Mouse (Mus musculus): ENCODE results near the gene Dpagt1. TPM values are rescaled to one million over a fixed set of nuclear protein-coding genes. Genes with fewer than 3 reads are reported as not detected.
"Not testable (repeated sequence)": the region's sequence is repeated elsewhere in the genome, so short reads cannot be mapped to it uniquely, and the experiment has no call there.

The Dpagt1 gene
- polyA plus RNA-seq, 1 experiment from 2014 or later = 34.7 TPM

DNA sequence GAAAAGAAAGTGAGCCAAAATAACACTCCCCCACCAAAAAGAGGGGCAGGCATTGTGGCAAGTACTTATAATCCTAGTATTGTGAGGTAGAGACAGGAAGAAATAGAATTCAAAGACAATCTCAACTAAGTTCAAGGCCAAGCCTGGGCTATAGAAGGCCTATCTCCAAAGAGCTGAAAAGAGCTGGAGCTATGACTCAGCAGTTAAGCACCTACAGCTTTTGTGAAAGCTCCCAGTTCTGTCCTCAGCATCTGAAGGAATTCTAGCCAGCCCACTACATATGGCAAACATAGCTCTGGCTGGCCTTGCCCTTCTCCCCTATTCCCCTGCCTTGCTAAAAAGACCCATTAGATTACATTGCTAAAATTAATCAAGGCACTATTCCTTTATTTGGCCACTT, 47.6 kb downstream of the Dpagt1 start:
- ATAC-seq (ENCODE audit: low FRiP score, low read depth) = no peak

DNA sequence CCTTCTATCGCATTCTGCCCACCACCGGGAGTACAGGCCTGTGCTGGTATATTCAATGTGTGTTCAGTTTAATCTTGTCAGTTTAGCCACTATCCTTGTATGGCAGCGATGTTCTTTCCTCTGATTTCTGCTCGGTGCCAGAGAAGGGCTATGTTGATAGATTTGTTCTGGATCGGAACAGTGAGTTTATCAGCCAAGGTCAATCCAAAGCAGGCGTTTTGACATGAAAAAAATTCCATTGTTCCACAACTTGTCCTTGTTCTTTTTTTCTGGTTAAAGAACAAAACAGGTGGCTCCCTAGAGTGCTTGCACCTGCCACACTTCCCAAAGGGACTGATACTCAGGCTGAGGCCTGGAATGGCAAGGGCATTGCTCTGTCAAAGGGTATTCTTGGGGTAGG, 50.3 kb downstream of the Dpagt1 start:
- Histone ChIP-seq H3K9ac (replicated peaks) (no peak overlapping the region), H3K4me3 (no peak overlapping the region), H3K27ac (replicated peaks) (no peak overlapping the region), H3K9me3 (no peaks in the 10 kb centered on the region), H3K4me1 (peaks cover 24% of the 10 kb centered on the region), H3K4me2 (replicated peaks) (no peak overlapping the region), H3K27me3 (no peaks in the 10 kb centered on the region), H3K36me3 (peaks cover 6% of the 10 kb centered on the region)
- no peak for ATAC-seq (ENCODE audit: low FRiP score, low read depth)
- 93% methylated on average over 6 of the region's 6 CpGs for WGBS

More for the DNA sequence above, 47.6 kb downstream of the Dpagt1 start:
- H3K27ac ChIP-seq (replicated peaks) = no peak overlapping the region
- H3K27me3 ChIP-seq = no peaks in the 10 kb centered on the region
- no peak overlapping the region for H3K4me3 ChIP-seq
- no peaks in the 10 kb centered on the region for H3K36me3 ChIP-seq
- no peak overlapping the region for H3K9ac ChIP-seq (replicated peaks)
- peaks cover 7% of the 10 kb centered on the region for H3K4me1 ChIP-seq
- no peak overlapping the region for H3K4me2 ChIP-seq (replicated peaks)
- no peaks in the 10 kb centered on the region for H3K9me3 ChIP-seq

DNA sequence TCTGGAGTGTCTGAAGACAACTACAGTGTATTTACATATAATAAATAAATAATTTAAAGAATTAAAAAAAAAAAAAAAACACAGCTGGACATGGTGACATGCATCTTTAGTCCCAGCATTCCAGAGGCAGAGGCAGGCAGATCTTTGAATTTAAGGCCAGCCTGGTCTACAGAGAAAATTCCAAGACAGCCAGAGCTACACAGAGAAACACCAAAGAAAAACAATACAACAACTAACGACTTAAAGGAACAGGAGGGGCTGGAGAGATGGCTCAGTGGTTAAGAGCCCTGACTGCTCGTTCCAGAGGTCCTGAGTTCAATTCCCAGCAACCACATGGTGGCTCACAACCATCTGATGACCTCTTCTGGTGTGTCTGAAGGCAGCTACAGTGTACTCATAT, 51.5 kb downstream of the Dpagt1 start:
- not testable (repeated sequence) for H3K27me3 ChIP-seq; ATAC-seq (ENCODE audit: low FRiP score, low read depth); H3K4me3 ChIP-seq; H3K27ac ChIP-seq (replicated peaks); H3K4me2 ChIP-seq (replicated peaks); H3K9ac ChIP-seq (replicated peaks); H3K9me3 ChIP-seq
- Histone ChIP-seq H3K4me1 (peaks cover 26% of the 10 kb centered on the region), H3K36me3 (peaks cover 18% of the 10 kb centered on the region)
- 95% methylated on average over 2 of the region's 2 CpGs for WGBS

DNA sequence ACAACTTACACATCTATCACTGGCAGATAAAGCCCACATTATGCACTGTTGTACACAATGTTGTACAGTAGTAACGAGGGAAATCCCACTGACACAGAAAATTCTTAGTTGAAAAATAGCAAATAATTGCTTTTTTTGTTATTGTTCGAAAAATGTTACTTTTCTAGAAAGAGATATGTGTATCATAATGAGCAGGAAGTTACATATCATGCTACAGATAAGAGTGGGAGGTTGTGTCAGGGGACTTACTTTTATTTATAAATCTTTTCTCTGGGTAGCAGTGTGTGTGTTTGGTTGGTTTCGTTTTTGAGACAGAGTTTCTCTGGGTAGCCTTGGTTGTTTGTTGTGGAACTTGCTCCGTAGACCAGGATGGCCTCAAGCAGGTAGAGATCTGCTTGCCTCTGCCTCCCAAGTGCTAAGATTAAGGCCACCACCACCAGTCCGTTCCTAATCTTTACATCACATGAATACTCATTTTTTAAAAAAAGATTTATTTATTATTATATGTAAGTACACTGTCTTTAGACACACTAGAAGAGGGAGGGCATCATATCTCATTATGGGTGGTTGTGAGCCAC, 52.4 kb downstream of the Dpagt1 start:
- ATAC-seq (ENCODE audit: low FRiP score, low read depth) = no peak

GRCm38 (mm10) chr9:44379054-44379834, 53.4 kb downstream of the Dpagt1 start, which contains the start of gene Hyou1:
Hyou1 (plus strand) TSS chr9:44379490.
- Histone ChIP-seq H3K36me3 (peaks cover 37% of the 10 kb centered on the region), H3K9me3 (no peaks in the 10 kb centered on the region), H3K9ac (replicated peaks) (peak within 1 kb of the TSS; percentile 94), H3K27me3 (no peaks in the 10 kb centered on the region), H3K4me3 (peak within 1 kb of the TSS; percentile 91), H3K4me2 (replicated peaks) (peak within 1 kb of the TSS; percentile 99), H3K4me1 (peaks cover 26% of the 10 kb centered on the region), H3K27ac (replicated peaks) (peak within 1 kb of the TSS; percentile 88)
- peak; percentile 95 for ATAC-seq (ENCODE audit: low FRiP score, low read depth)
- under 1% methylated on average over 82 of the region's 83 CpGs for WGBS

More for the DNA sequence above, 52.4 kb downstream of the Dpagt1 start:
- 92% methylated on average over 5 of the region's 5 CpGs for WGBS
- Histone ChIP-seq H3K4me2 (replicated peaks) (peak overlapping the region; percentile 99), H3K4me3 (peak overlapping the region; percentile 91), H3K27ac (replicated peaks) (peak overlapping the region; percentile 88; the same call in 1 of the 2 replicates), H3K36me3 (peaks cover 27% of the 10 kb centered on the region), H3K9me3 (no peaks in the 10 kb centered on the region), H3K4me1 (peaks cover 26% of the 10 kb centered on the region), H3K9ac (replicated peaks) (peak overlapping the region; percentile 94; the same call in 1 of the 2 replicates), H3K27me3 (no peaks in the 10 kb centered on the region)

- Histone ChIP-seq H3K9ac (replicated peaks) (peak overlapping the region; percentile 94), H3K4me2 (replicated peaks) (peak overlapping the region; percentile 99), H3K27ac (replicated peaks) (peak overlapping the region; percentile 84), H3K27me3 (no peaks in the 10 kb centered on the region), H3K4me3 (peak overlapping the region; percentile 91), H3K36me3 (peaks cover 43% of the 10 kb centered on the region), H3K9me3 (no peaks in the 10 kb centered on the region), H3K4me1 (peaks cover 26% of the 10 kb centered on the region)
- ATAC-seq (ENCODE audit: low FRiP score, low read depth) = peak; percentile 50; the same call in 1 of the 2 replicates
- 8% methylated on average over 15 of the region's 15 CpGs for WGBS
These were observed 54.0 kb downstream of the Dpagt1 start for GRCm38 (mm10) chr9:44379862-44380261.

Small RNAs within 50 kb of the gene (microRNA-seq; reads per million reads assigned to microRNA genes)
- not detected for gene Gm44335

Other genes with a start within 250 kb of the Dpagt1 start
- 0.10 TPM in 1 of 2 replicates, not detected in the other for gene Mfrp, start 224.3 kb upstream of the Dpagt1 start, polyA plus RNA-seq (2016; fragmentation: Nextera tagmentation; extraction: Ambion mirVana)
- 1.3 TPM in 2 replicates for gene C1qtnf5, start 218.8 kb upstream of the Dpagt1 start, polyA plus RNA-seq (2016; fragmentation: Nextera tagmentation; extraction: Ambion mirVana)
- gene Gm49380, start 212.5 kb upstream of the Dpagt1 start, polyA plus RNA-seq (2016; fragmentation: Nextera tagmentation; extraction: Ambion mirVana) = 0.24 and 0.43 TPM in 2 replicates
- 60.6 and 64.2 TPM in 2 replicates for gene Rnf26, start 212.5 kb upstream of the Dpagt1 start, polyA plus RNA-seq (2016; fragmentation: Nextera tagmentation; extraction: Ambion mirVana)
- 12.1 and 14.3 TPM in 2 replicates for gene Mcam, start 191.6 kb upstream of the Dpagt1 start, polyA plus RNA-seq (2016; fragmentation: Nextera tagmentation; extraction: Ambion mirVana)
- gene Cbl, start 92.0 kb upstream of the Dpagt1 start, polyA plus RNA-seq (2016; fragmentation: Nextera tagmentation; extraction: Ambion mirVana) = 27.2 and 32.0 TPM in 2 replicates
- not detected in 2 replicates for gene Ccdc153, start 85.3 kb upstream of the Dpagt1 start, polyA plus RNA-seq (2016; fragmentation: Nextera tagmentation; extraction: Ambion mirVana)
- gene Pdzd3, start 74.5 kb upstream of the Dpagt1 start, polyA plus RNA-seq (2016; fragmentation: Nextera tagmentation; extraction: Ambion mirVana) = 0.20 and 0.31 TPM in 2 replicates
- gene Nlrx1, start 57.4 kb upstream of the Dpagt1 start, polyA plus RNA-seq (2016; fragmentation: Nextera tagmentation; extraction: Ambion mirVana) = 2.6 and 3.3 TPM in 2 replicates
- gene Abcg4, start 37.4 kb upstream of the Dpagt1 start, polyA plus RNA-seq (2016; fragmentation: Nextera tagmentation; extraction: Ambion mirVana) = 12.9 and 14.4 TPM in 2 replicates
- 33.9 and 38.5 TPM in 2 replicates for gene Hinfp, start 20.3 kb upstream of the Dpagt1 start, polyA plus RNA-seq (2016; fragmentation: Nextera tagmentation; extraction: Ambion mirVana)
- 19.0 and 19.7 TPM in 2 replicates for gene C2cd2l, start 5.7 kb upstream of the Dpagt1 start, polyA plus RNA-seq (2016; fragmentation: Nextera tagmentation; extraction: Ambion mirVana)
- 351 and 363 TPM in 2 replicates for gene H2afx, start 8.7 kb downstream of the Dpagt1 start, polyA plus RNA-seq (2016; fragmentation: Nextera tagmentation; extraction: Ambion mirVana)
- 96.4 and 109 TPM in 2 replicates for gene Hmbs, start 18.2 kb downstream of the Dpagt1 start, polyA plus RNA-seq (2016; fragmentation: Nextera tagmentation; extraction: Ambion mirVana)
- 36.5 and 40.8 TPM in 2 replicates for gene Vps11, start 35.7 kb downstream of the Dpagt1 start, polyA plus RNA-seq (2016; fragmentation: Nextera tagmentation; extraction: Ambion mirVana)
- gene Hyou1, start 53.5 kb downstream of the Dpagt1 start, polyA plus RNA-seq (2016; fragmentation: Nextera tagmentation; extraction: Ambion mirVana) = 36.2 and 39.4 TPM in 2 replicates
- gene Slc37a4, start 70.8 kb downstream of the Dpagt1 start, polyA plus RNA-seq (2016; fragmentation: Nextera tagmentation; extraction: Ambion mirVana) = 24.9 and 29.3 TPM in 2 replicates
- 1,381 and 1,435 TPM in 2 replicates for gene Rps25, start 81.1 kb downstream of the Dpagt1 start, polyA plus RNA-seq (2016; fragmentation: Nextera tagmentation; extraction: Ambion mirVana)
- 269 and 272 TPM in 2 replicates for gene Trappc4, start 81.6 kb downstream of the Dpagt1 start, polyA plus RNA-seq (2016; fragmentation: Nextera tagmentation; extraction: Ambion mirVana)
- gene Ccdc84, start 92.5 kb downstream of the Dpagt1 start, polyA plus RNA-seq (2016; fragmentation: Nextera tagmentation; extraction: Ambion mirVana) = 31.9 and 33.2 TPM in 2 replicates
- gene Foxr1, start 115.1 kb downstream of the Dpagt1 start, polyA plus RNA-seq (2016; fragmentation: Nextera tagmentation; extraction: Ambion mirVana) = not detected in 2 replicates
- not detected in 2 replicates for gene Upk2, start 129.0 kb downstream of the Dpagt1 start, polyA plus RNA-seq (2016; fragmentation: Nextera tagmentation; extraction: Ambion mirVana)
- 10.2 and 10.4 TPM in 2 replicates for gene Bcl9l, start 156.8 kb downstream of the Dpagt1 start, polyA plus RNA-seq (2016; fragmentation: Nextera tagmentation; extraction: Ambion mirVana)
- gene Cxcr5, start 235.9 kb downstream of the Dpagt1 start, polyA plus RNA-seq (2016; fragmentation: Nextera tagmentation; extraction: Ambion mirVana) = not detected in 2 replicates

Measured in midbrain, embryonic 12.5 days (tissue).